16 mouse cellular contexts compared by ENCODE assay signal in the genomic region with DNA sequence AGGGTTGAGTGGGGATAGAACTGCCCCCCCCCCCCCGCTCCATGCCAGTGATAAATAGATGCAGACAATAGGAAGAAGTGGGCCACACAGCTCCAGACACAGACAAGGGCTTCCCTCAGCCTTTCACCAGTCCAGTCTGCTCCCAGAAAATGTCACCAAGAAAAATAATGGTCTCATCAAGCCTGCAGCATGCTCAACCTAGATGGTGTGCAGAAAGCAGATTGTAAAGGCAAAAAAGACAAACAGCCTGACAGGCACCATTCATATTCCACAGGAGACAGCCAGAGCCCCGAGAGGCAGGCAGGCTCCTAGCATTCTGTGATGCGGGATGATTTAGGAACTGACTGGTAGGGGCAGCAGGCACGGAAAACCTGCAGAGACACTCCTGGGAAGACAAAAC. TPM values are rescaled to one million over a fixed set of nuclear protein-coding genes. Genes with fewer than 3 reads are reported as not detected.
A peak's percentile ranks its signal among the peaks of the same experiment; 100 is the strongest.
DNase-seq lines count a peak whose midpoint lies in the region; ATAC-seq and TF ChIP-seq lines count a peak whose summit lies in the region.
"Had no signal": no experiment of that assay in that cellular context is flagged by ENCODE, and none has a peak within 500 bp of the region (broad histone marks: within the 10 kb centered on the region; RNA-seq: fewer than 3 reads in every experiment).

No protein-coding gene starts in this region.

- no peak overlapping the region for H3K4me2 ChIP-seq in hindbrain, embryonic 14.5 days (replicated peaks)

- 18% methylated on average over 4 of the region's 4 CpGs for WGBS in hindbrain, embryonic 14.5 days

- no peaks in the 10 kb centered on the region for H3K36me3 ChIP-seq in hindbrain, embryonic 14.5 days (replicated peaks; ENCODE audit: control insufficient read depth, insufficient read depth)

- peak overlapping the region; percentile 70 for H3K27ac ChIP-seq in hindbrain, embryonic 14.5 days
- H3K27ac ChIP-seq: liver, embryonic 14.5 days had no signal

- ATAC-seq in hindbrain, embryonic 14.5 days (ENCODE audit: low FRiP score): 0 out of 2 replicates have a peak, but pooled peaks have one; percentile 21
- ATAC-seq: CD4-positive, CD25-positive, alpha-beta regulatory T cell, adult 4 months had no signal

- TF ChIP-seq POLR2A in brain, embryonic 14.5 days (IDR thresholded peaks at IDR 0.05; ENCODE audit: borderline replicate concordance, extremely low read depth, insufficient read depth, insufficient read length, poor library complexity, severe bottlenecking): no peak

- TF ChIP-seq CTCF in brain, embryonic 14.5 days (IDR thresholded peaks at IDR 0.05; ENCODE audit: borderline replicate concordance, extremely low read depth, insufficient read depth, insufficient read length): no peak

- peak; percentile 24 for DNase-seq in MN1 (ENCODE audit: low spot score)
- DNase-seq in brain, embryonic 14.5 days (ENCODE audit: low read depth): peak; percentile 7
- no peak for DNase-seq in hindbrain, embryonic 14.5 days (ENCODE audit: low spot score)
- peak; percentile 46 for DNase-seq in neural tube, embryonic 10.5 days (ENCODE audit: extremely low spot score, low spot score)
- DNase-seq in thymus, postnatal 10 days (ENCODE audit: low spot score in 2 of 2): no peak
- DNase-seq in thymus, postnatal 25 days: no peak
- DNase-seq in cerebellum, adult 11 months: no peak
- DNase-seq: adrenal gland, postnatal 36 days; cerebellum, postnatal 10 days; kidney, adult 8-10 months; kidney, postnatal 36 days; left cerebral cortex, postnatal 4 days; lung, postnatal 10 days had no signal

- no peaks in the 10 kb centered on the region; the same call in none of the 2 replicates for H3K4me1 ChIP-seq in hindbrain, embryonic 14.5 days (replicated peaks; ENCODE audit: control insufficient read depth, insufficient read depth, low read length)
- H3K4me1 ChIP-seq: megakaryocyte, embryonic 14.5 days had no signal

- no peak overlapping the region for H3K9ac ChIP-seq in hindbrain, embryonic 14.5 days
- H3K9ac ChIP-seq: liver, embryonic 14.5 days had no signal

- H3K27me3 ChIP-seq in hindbrain, embryonic 14.5 days (ENCODE audit: control insufficient read depth, insufficient read depth, low read length): no peaks in the 10 kb centered on the region

- H3K9me3 ChIP-seq in hindbrain, embryonic 14.5 days (ENCODE audit: control insufficient read depth, low read length): no peaks in the 10 kb centered on the region

- H3K4me3 ChIP-seq in hindbrain, embryonic 14.5 days (replicated peaks; ENCODE audit: low read length): no peak overlapping the region
- H3K4me3 ChIP-seq: megakaryocyte, embryonic 14.5 days had no signal

RNA-seq across cellular contexts. Expression of gene Crabp1, which starts 45.4 kb away (rescaled TPM):
- polyA plus RNA-seq in brain, embryonic 14.5 days (2012; rRNA removed): 112 and 168 TPM in 2 replicates
- polyA plus RNA-seq in hindbrain, embryonic 14.5 days (2014; fragmentation: Nextera tagmentation; extraction: Ambion mirVana): 300 and 364 TPM in 2 replicates
- polyA plus RNA-seq: CD4-positive, CD25-positive, alpha-beta regulatory T cell, adult 4 months had no signal

RNA-seq across cellular contexts. Expression of gene Ireb2, which starts 53.6 kb away (rescaled TPM):
- polyA plus RNA-seq in brain, embryonic 14.5 days (2012; rRNA removed): 56.2 and 56.4 TPM in 2 replicates
- polyA plus RNA-seq in hindbrain, embryonic 14.5 days (2014; fragmentation: Nextera tagmentation; extraction: Ambion mirVana): 52.0 and 56.6 TPM in 2 replicates

Comparison
In these comparisons a context has a peak if more than half of its experiments do, and no peak if none do; other contexts are left out.
1. DNase-seq: peak in MN1 (single experiment), brain, embryonic 14.5 days (single experiment) and neural tube, embryonic 10.5 days (single experiment); none in hindbrain, embryonic 14.5 days (single experiment), thymus, postnatal 10 days (0 of 2), thymus, postnatal 25 days (single experiment) and cerebellum, adult 11 months (single experiment).